Mouse (Mus musculus) midbrain, embryonic 13.5 days (tissue): ENCODE results near the gene Gm20509. TPM values are rescaled to one million over a fixed set of nuclear protein-coding genes. Genes with fewer than 3 reads are reported as not detected.

Source experiments
- ATAC-seq: fragments of 200-750 bp; cut with Nextera tagmentation; 2 replicates; pipeline ENCODE4 v1.8.0; 2017; ENCODE audit warnings: mild to moderate bottlenecking, moderate TSS enrichment, moderate library complexity
- H3K27ac ChIP-seq: fragments of 300-500 bp; sonication (generic); 2 replicates; pipeline ENCODE4 v1.5.1; 2015; ENCODE audit warnings: inconsistent platforms, mild to moderate bottlenecking, moderate library complexity
- H3K27me3 ChIP-seq: fragments of 300-500 bp; sonication (generic); 2 replicates; pipeline ENCODE4 v1.6.1; 2015; ENCODE audit warnings: mild to moderate bottlenecking, inconsistent platforms
- H3K36me3 ChIP-seq: fragments of 300-500 bp; sonication (generic); 2 replicates; pipeline ENCODE4 v1.6.1; 2015; ENCODE audit warnings: mild to moderate bottlenecking, inconsistent platforms
- H3K4me1 ChIP-seq: fragments of 300-500 bp; sonication (generic); replicated peaks from 2 replicates; pipeline ENCODE4 v1.6.1; 2015; ENCODE audit warnings: inconsistent platforms
- H3K4me2 ChIP-seq: fragments of 300-500 bp; sonication (generic); replicated peaks from 2 replicates; pipeline ENCODE4 v1.6.1; 2015; ENCODE audit warnings: moderate library complexity, mild to moderate bottlenecking, inconsistent platforms
- H3K4me3 ChIP-seq: fragments of 300-500 bp; sonication (generic); replicated peaks from 2 replicates; pipeline ENCODE4 v1.5.1; 2015; ENCODE audit warnings: mild to moderate bottlenecking, inconsistent platforms
- H3K9ac ChIP-seq: fragments of 300-500 bp; sonication (generic); replicated peaks from 2 replicates; pipeline ENCODE4 v1.6.1; 2015; ENCODE audit warnings: mild to moderate bottlenecking, inconsistent platforms
- H3K9me3 ChIP-seq: fragments of 300-500 bp; sonication (generic); 2 replicates; pipeline ENCODE4 v1.6.1; 2016; ENCODE audit warnings: mild to moderate bottlenecking, inconsistent platforms
- WGBS: fragments of 180-500 bp; shearing (Covaris S2); methylation state at CpG from one replicate; pipeline ENCODE4 v1.1.7; 2015; 5-methylcytosine and 5-hydroxymethylcytosine counted together
- polyA plus RNA-seq: library from polyadenylated mRNA; unstranded; fragments of >200 nt; fragmentation: Nextera tagmentation; extraction: Ambion mirVana; gene quantifications from 2 replicates; pipeline ENCODE4 v1.2.1, GENCODE M21; 2015

Gene Gm20509
- polyA plus RNA-seq, 1 experiment from 2014 or later: not detected

- no peak for ATAC-seq
- Histone ChIP-seq H3K4me2 (no peak overlapping the region), H3K27me3 (no peaks in the 10 kb centered on the region), H3K9me3 (no peaks in the 10 kb centered on the region), H3K9ac (no peak overlapping the region), H3K27ac (no peak overlapping the region), H3K4me1 (no peaks in the 10 kb centered on the region), H3K36me3 (no peaks in the 10 kb centered on the region), H3K4me3 (no peak overlapping the region)
- WGBS: 56% methylated on average over 9 of the region's 9 CpGs
These were observed 52.1 kb downstream of the Gm20509 start for GRCm38 (mm10) chr9:73154347-73154746.

GRCm38 (mm10) chr9:73157968-73158367 is 55.7 kb downstream of the Gm20509 start:
- Histone ChIP-seq H3K9ac (no peak overlapping the region), H3K4me3 (no peak overlapping the region), H3K36me3 (no peaks in the 10 kb centered on the region), H3K9me3 (no peaks in the 10 kb centered on the region), H3K4me2 (no peak overlapping the region), H3K4me1 (no peaks in the 10 kb centered on the region), H3K27me3 (no peaks in the 10 kb centered on the region), H3K27ac (no peak overlapping the region)
- no peak for ATAC-seq
- WGBS: 88% methylated on average over 4 of the region's 4 CpGs

- ATAC-seq: no peak
- no peak overlapping the region for H3K27ac ChIP-seq
- 0 out of 2 replicates have a peak, but pooled peaks cover 6% of the 10 kb centered on the region for H3K27me3 ChIP-seq
- no peaks in the 10 kb centered on the region for H3K9me3 ChIP-seq
- no peaks in the 10 kb centered on the region for H3K36me3 ChIP-seq
- 45% methylated on average over 1 of the region's 1 CpGs for WGBS
- H3K4me3 ChIP-seq: no peak overlapping the region
- H3K9ac ChIP-seq: no peak overlapping the region
- H3K4me2 ChIP-seq: no peak overlapping the region
- no peaks in the 10 kb centered on the region for H3K4me1 ChIP-seq
These were observed 57.0 kb downstream of the Gm20509 start for GRCm38 (mm10) chr9:73159265-73159664.

- WGBS: 22% methylated on average over 26 of the region's 26 CpGs
- Histone ChIP-seq H3K27ac (no peak overlapping the region), H3K4me2 (peak overlapping the region; percentile 37), H3K4me3 (0 out of 2 replicates have a peak overlapping the region, but pooled peaks have one; percentile 2), H3K36me3 (no peaks in the 10 kb centered on the region), H3K27me3 (peaks cover 6% of the 10 kb centered on the region; the same call in 1 of the 2 replicates), H3K9me3 (no peaks in the 10 kb centered on the region), H3K9ac (no peak overlapping the region), H3K4me1 (no peaks in the 10 kb centered on the region)
- ATAC-seq: 0 out of 2 replicates have a peak, but pooled peaks have one; percentile 66
These were observed 60.5 kb downstream of the Gm20509 start for GRCm38 (mm10) chr9:73162571-73163333.

GRCm38 (mm10) chr9:73165631-73166030 is 63.4 kb downstream of the Gm20509 start:
- no peak overlapping the region for H3K4me2 ChIP-seq
- peaks cover 6% of the 10 kb centered on the region; the same call in 1 of the 2 replicates for H3K27me3 ChIP-seq
- ATAC-seq: no peak
- no peak overlapping the region for H3K9ac ChIP-seq
- no peak overlapping the region for H3K4me3 ChIP-seq
- no peaks in the 10 kb centered on the region for H3K36me3 ChIP-seq
- H3K9me3 ChIP-seq: 0 out of 2 replicates have a peak, but pooled peaks cover 4% of the 10 kb centered on the region
- WGBS: 87% methylated on average over 4 of the region's 4 CpGs
- no peak overlapping the region for H3K27ac ChIP-seq
- no peaks in the 10 kb centered on the region for H3K4me1 ChIP-seq

Other genes starting within 250 kb of the Gm20509 start
- 11.3 and 12.0 TPM in 2 replicates for gene Pygo1, start 176.8 kb upstream of the Gm20509 start, polyA plus RNA-seq
- 1.8 and 2.1 TPM in 2 replicates for gene Dyx1c1, start 143.7 kb upstream of the Gm20509 start, polyA plus RNA-seq
- gene Gm44503, start 143.6 kb upstream of the Gm20509 start, polyA plus RNA-seq: not detected in 2 replicates
- gene Ccpg1os, start 117.1 kb upstream of the Gm20509 start, polyA plus RNA-seq: 26.2 and 28.8 TPM in 2 replicates
- gene Ccpg1, start 117.0 kb upstream of the Gm20509 start, polyA plus RNA-seq: 43.2 and 45.2 TPM in 2 replicates
- gene Pigb, start 62.1 kb upstream of the Gm20509 start, polyA plus RNA-seq: 10.3 and 11.5 TPM in 2 replicates
- 0.94 and 1.5 TPM in 2 replicates for gene Rab27a, start 57.6 kb upstream of the Gm20509 start, polyA plus RNA-seq
- gene Khdc3, start 634 bp upstream of the Gm20509 start, polyA plus RNA-seq: 0.12 TPM in 1 of 2 replicates, not detected in the other
- gene Rsl24d1, start 11.0 kb downstream of the Gm20509 start, polyA plus RNA-seq: 120 and 123 TPM in 2 replicates